Mouse (Mus musculus) liver, postnatal 0 days (tissue): ENCODE results near the gene Npffr2.
A peak's percentile ranks its signal among the peaks of the same experiment; 100 is the strongest.

Source experiments
- CTCF ChIP-seq: sonication (generic); IDR thresholded peaks from 2 replicates; pipeline ENCODE4 v1.5.1; 2016; ENCODE audit warnings: antibody characterized with exemption, low read depth
- EP300 ChIP-seq: IDR thresholded peaks from 2 replicates; pipeline ENCODE4 v1.6.1; 2016; ENCODE audit warnings: antibody characterized with exemption, low read depth, mild to moderate bottlenecking

DNA sequence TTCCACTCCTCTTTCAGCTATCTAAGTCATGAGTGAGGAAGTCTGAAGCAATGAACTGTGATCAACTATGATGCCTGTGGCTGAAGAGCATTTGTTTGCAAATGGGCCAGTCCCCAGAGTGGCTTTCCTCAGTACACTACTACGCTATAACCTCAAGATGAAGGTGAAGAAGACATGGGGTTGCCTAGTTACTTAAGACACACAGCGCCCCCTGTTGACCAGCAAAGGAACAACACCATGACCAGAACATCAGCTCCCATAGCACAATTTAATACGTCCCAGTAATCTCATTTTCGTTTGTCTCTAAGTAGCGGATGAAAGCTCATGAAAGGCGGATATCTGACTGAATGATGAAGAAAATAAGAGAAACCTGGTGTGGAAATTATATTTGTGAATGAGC lies 27.0 kb upstream of the Npffr2 start:
- TF ChIP-seq CTCF: peak; percentile 72
- no peak for TF ChIP-seq EP300
